Mouse (Mus musculus) kidney, embryonic 16.5 days (tissue): Measurements from ENCODE around the gene Tph2. TPM values are rescaled to one million over a fixed set of nuclear protein-coding genes. Genes with fewer than 3 reads are reported as not detected.

Experiments used
- ATAC-seq: fragments of 200-750 bp; cut with Nextera tagmentation; 2 replicates; pipeline ENCODE4 v1.8.0; 2017; ENCODE audit warnings: moderate TSS enrichment; ENCODE audit not compliant: low FRiP score, low TSS enrichment
- H3K27ac ChIP-seq: fragments of 300-500 bp; sonication (generic); 2 replicates; pipeline ENCODE4 v1.5.1; 2014; ENCODE audit warnings: low read length
- H3K27me3 ChIP-seq: fragments of 300-500 bp; sonication (generic); 2 replicates; pipeline ENCODE4 v1.6.1; 2014; ENCODE audit warnings: low read length, control low read depth, mixed read lengths; ENCODE audit not compliant: insufficient read depth
- H3K36me3 ChIP-seq: fragments of 300-500 bp; sonication (generic); 2 replicates; pipeline ENCODE4 v1.6.1; 2014; ENCODE audit warnings: low read length, control low read depth, mixed read lengths; ENCODE audit not compliant: insufficient read depth
- H3K4me1 ChIP-seq: fragments of 300-500 bp; sonication (generic); 2 replicates; pipeline ENCODE4 v1.6.1; 2014; ENCODE audit warnings: low read length, control low read depth, mixed read lengths; ENCODE audit not compliant: insufficient read depth
- H3K4me2 ChIP-seq: fragments of 300-500 bp; sonication (generic); replicated peaks from 2 replicates; pipeline ENCODE4 v1.6.1; 2014; ENCODE audit warnings: low read depth, low read length
- H3K4me3 ChIP-seq: fragments of 300-500 bp; sonication (generic); 2 replicates; pipeline ENCODE4 v1.5.1; 2014; ENCODE audit warnings: mild to moderate bottlenecking, low read length
- H3K9ac ChIP-seq: fragments of 300-500 bp; sonication (generic); replicated peaks from 2 replicates; pipeline ENCODE4 v1.6.1; 2014; ENCODE audit warnings: low read length
- H3K9me3 ChIP-seq: fragments of 300-500 bp; sonication (generic); 2 replicates; pipeline ENCODE4 v1.6.1; 2016; ENCODE audit warnings: low read length, control low read depth
- WGBS: fragments of 180-500 bp; shearing (Covaris S2); extraction: QIAGEN DNeasy Blood & Tissue Kit; methylation state at CpG from one replicate; pipeline ENCODE4 v1.1.7; 2014; 5-methylcytosine and 5-hydroxymethylcytosine counted together
- polyA plus RNA-seq: library from polyadenylated mRNA; unstranded; fragments of >200 nt; fragmentation: Nextera tagmentation; extraction: Ambion mirVana; gene quantifications from 2 replicates; pipeline ENCODE4 v1.2.1, GENCODE M21; 2015

Tph2 gene
- polyA plus RNA-seq, 1 experiment from 2014 or later, result 0.06 TPM

DNA sequence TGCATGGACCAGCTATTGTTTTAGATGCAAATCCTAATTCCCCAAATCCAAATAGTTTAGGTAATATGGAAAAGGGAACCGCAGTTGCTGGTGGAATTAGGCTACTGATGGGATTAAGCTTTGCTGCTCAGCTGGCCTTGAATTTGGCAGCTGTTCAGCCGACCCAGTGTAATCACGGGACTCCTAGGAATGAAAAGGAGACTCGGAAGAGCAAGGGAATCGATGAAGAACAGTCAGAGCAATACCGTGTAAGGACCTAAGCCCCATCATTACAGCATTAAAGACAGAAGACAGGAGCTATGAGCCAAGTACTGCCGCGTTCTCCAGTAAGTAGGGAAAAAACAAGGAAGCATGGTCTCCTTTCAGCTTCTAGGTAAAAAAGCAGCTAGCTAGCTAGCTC lies 134.6 kb downstream of the Tph2 start:
- no peak for ATAC-seq
- H3K36me3 ChIP-seq, result no peaks in the 10 kb centered on the region
- no peaks in the 10 kb centered on the region for H3K27me3 ChIP-seq
- H3K9ac ChIP-seq, result no peak overlapping the region
- WGBS, result 78% methylated on average over 8 of the region's 8 CpGs
- H3K27ac ChIP-seq, result no peak overlapping the region
- no peaks in the 10 kb centered on the region for H3K4me1 ChIP-seq
- H3K9me3 ChIP-seq, result no peaks in the 10 kb centered on the region
- H3K4me3 ChIP-seq, result no peak overlapping the region
- H3K4me2 ChIP-seq, result no peak overlapping the region

DNA sequence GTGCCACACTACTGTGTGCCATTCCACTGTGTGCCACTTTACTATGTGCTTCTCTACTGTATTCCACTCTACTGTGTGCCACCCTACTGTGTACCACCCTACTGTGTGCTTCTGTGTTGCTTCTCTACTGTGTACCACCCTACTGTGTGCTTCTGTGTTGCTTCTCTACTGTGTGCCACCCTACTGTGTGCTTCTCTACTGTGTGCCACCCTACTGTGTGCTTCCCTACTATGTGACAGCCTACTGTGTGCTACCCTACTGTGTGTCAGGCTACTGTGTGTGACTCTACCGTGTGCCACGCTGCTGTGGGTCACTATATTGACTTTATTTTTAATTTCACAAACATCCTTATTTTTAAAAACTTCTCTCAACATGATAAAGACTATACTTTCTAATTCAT lies 136.3 kb downstream of the Tph2 start:
- Histone ChIP-seq H3K27ac (no peak overlapping the region), H3K4me1 (no peaks in the 10 kb centered on the region), H3K4me2 (no peak overlapping the region), H3K9ac (no peak overlapping the region), H3K9me3 (no peaks in the 10 kb centered on the region), H3K4me3 (no peak overlapping the region), H3K27me3 (no peaks in the 10 kb centered on the region), H3K36me3 (no peaks in the 10 kb centered on the region)
- WGBS, result 90% methylated on average over 2 of the region's 2 CpGs
- ATAC-seq, result no peak

DNA sequence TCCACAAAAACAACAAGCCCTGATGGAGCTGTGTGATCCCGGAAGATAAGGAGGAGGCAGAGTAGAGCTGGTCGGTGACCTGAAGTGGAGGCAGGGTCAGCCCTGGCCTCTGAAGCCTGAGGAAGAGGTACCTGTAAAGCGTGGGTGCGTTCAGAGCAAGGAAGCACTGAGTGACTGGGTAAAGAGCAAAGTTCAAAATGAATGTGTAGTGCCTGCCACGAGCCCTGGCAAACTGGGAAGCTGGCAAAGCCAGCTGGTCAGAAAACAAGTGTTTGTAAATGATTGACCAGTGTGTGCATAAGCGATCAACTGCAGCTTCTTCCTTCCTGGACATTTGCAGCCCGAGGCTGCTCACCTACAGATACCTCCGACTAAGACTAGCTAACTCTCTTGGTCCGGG lies 149.1 kb downstream of the Tph2 start:
- H3K4me3 ChIP-seq, result no peak overlapping the region
- H3K4me2 ChIP-seq, result no peak overlapping the region
- H3K4me1 ChIP-seq, result no peaks in the 10 kb centered on the region
- no peaks in the 10 kb centered on the region for H3K36me3 ChIP-seq
- 65% methylated on average over 9 of the region's 9 CpGs for WGBS
- no peaks in the 10 kb centered on the region for H3K9me3 ChIP-seq
- no peak overlapping the region for H3K27ac ChIP-seq
- H3K27me3 ChIP-seq, result no peaks in the 10 kb centered on the region
- no peak overlapping the region for H3K9ac ChIP-seq
- ATAC-seq, result peak; percentile 87

Other genes starting within 250 kb of the Tph2 start
- 51.0 and 57.8 TPM in 2 replicates for gene Tbc1d15, start 66.4 kb upstream of the Tph2 start, polyA plus RNA-seq
- 4.7 and 4.9 TPM in 2 replicates for gene Rab21, start 130.6 kb upstream of the Tph2 start, polyA plus RNA-seq
- 43.3 and 44.3 TPM in 2 replicates for gene Tmem19, start 177.5 kb upstream of the Tph2 start, polyA plus RNA-seq
- 18.4 and 24.9 TPM in 2 replicates for gene Thap2, start 199.4 kb upstream of the Tph2 start, polyA plus RNA-seq
- 17.0 and 20.8 TPM in 2 replicates for gene Zfc3h1, start 199.9 kb upstream of the Tph2 start, polyA plus RNA-seq